Mouse (Mus musculus) midbrain, embryonic 16.5 days (tissue): ENCODE results near the gene Fermt2. TPM values are rescaled to one million over a fixed set of nuclear protein-coding genes. Genes with fewer than 3 reads are reported as not detected.

Experiments used
- ATAC-seq: fragments of 200-750 bp; cut with Nextera tagmentation; 2 replicates; pipeline ENCODE4 v1.8.0; 2017; ENCODE audit warnings: moderate TSS enrichment
- H3K27ac ChIP-seq: fragments of 300-500 bp; sonication (generic); 2 replicates; pipeline ENCODE4 v1.5.1; 2014; ENCODE audit warnings: mild to moderate bottlenecking, low read length, mixed read lengths
- H3K27me3 ChIP-seq: fragments of 300-500 bp; sonication (generic); 2 replicates; pipeline ENCODE4 v1.6.1; 2014; ENCODE audit warnings: low read depth, low read length, mixed read lengths; ENCODE audit not compliant: control insufficient read depth, insufficient read depth
- H3K36me3 ChIP-seq: fragments of 300-500 bp; sonication (generic); 2 replicates; pipeline ENCODE4 v1.6.1; 2014; ENCODE audit warnings: mild to moderate bottlenecking, low read length, moderate library complexity, mixed read lengths; ENCODE audit not compliant: control insufficient read depth, insufficient read depth
- H3K4me1 ChIP-seq: fragments of 300-500 bp; sonication (generic); 2 replicates; pipeline ENCODE4 v1.6.1; 2014; ENCODE audit warnings: mild to moderate bottlenecking, low read length, mixed read lengths; ENCODE audit not compliant: control insufficient read depth, insufficient read depth
- H3K4me2 ChIP-seq: fragments of 300-500 bp; sonication (generic); 2 replicates; pipeline ENCODE4 v1.6.1; 2014; ENCODE audit warnings: mild to moderate bottlenecking, low read length, mixed read lengths
- H3K4me3 ChIP-seq: fragments of 300-500 bp; sonication (generic); 2 replicates; pipeline ENCODE4 v1.5.1; 2014; ENCODE audit warnings: low read depth, mild to moderate bottlenecking, low read length, moderate library complexity, mixed read lengths
- H3K9ac ChIP-seq: fragments of 300-500 bp; sonication (generic); 2 replicates; pipeline ENCODE4 v1.6.1; 2014; ENCODE audit warnings: low read depth, low read length, mixed read lengths
- H3K9me3 ChIP-seq: fragments of 300-500 bp; sonication (generic); replicated peaks from 2 replicates; pipeline ENCODE4 v1.6.1; 2014; ENCODE audit warnings: mild to moderate bottlenecking, low read length, mixed read lengths; ENCODE audit not compliant: control insufficient read depth, poor library complexity, severe bottlenecking
- WGBS: fragments of 180-500 bp; shearing (Covaris S2); extraction: QIAGEN DNeasy Blood & Tissue Kit; methylation state at CpG from one replicate; pipeline ENCODE4 v1.1.7; 2014; 5-methylcytosine and 5-hydroxymethylcytosine counted together
- polyA plus RNA-seq: library from polyadenylated mRNA; unstranded; fragments of >200 nt; fragmentation: Nextera tagmentation; extraction: Ambion mirVana; gene quantifications from 2 replicates; pipeline ENCODE4 v1.2.1, GENCODE M21; 2015

Gene Fermt2
- polyA plus RNA-seq: 66.1 and 66.4 TPM in 2 replicates

GRCm38 (mm10) chr14:45529411-45530363, at the start of gene Fermt2:
TSS of gene Fermt2 (minus strand) at chr14:45530118.
- no peaks in the 10 kb centered on the region for H3K36me3 ChIP-seq
- peak within 1 kb of the TSS; percentile 85 for H3K9ac ChIP-seq
- H3K27me3 ChIP-seq: no peaks in the 10 kb centered on the region
- peak within 1 kb of the TSS; percentile 88 for H3K4me3 ChIP-seq
- H3K4me2 ChIP-seq: peak within 1 kb of the TSS; percentile 66
- no peaks in the 10 kb centered on the region for H3K9me3 ChIP-seq
- H3K4me1 ChIP-seq: peaks cover 23% of the 10 kb centered on the region
- peak; percentile 87 for ATAC-seq
- peak within 1 kb of the TSS; percentile 91 for H3K27ac ChIP-seq
- under 1% methylated on average over 79 of the region's 126 CpGs for WGBS

DNA sequence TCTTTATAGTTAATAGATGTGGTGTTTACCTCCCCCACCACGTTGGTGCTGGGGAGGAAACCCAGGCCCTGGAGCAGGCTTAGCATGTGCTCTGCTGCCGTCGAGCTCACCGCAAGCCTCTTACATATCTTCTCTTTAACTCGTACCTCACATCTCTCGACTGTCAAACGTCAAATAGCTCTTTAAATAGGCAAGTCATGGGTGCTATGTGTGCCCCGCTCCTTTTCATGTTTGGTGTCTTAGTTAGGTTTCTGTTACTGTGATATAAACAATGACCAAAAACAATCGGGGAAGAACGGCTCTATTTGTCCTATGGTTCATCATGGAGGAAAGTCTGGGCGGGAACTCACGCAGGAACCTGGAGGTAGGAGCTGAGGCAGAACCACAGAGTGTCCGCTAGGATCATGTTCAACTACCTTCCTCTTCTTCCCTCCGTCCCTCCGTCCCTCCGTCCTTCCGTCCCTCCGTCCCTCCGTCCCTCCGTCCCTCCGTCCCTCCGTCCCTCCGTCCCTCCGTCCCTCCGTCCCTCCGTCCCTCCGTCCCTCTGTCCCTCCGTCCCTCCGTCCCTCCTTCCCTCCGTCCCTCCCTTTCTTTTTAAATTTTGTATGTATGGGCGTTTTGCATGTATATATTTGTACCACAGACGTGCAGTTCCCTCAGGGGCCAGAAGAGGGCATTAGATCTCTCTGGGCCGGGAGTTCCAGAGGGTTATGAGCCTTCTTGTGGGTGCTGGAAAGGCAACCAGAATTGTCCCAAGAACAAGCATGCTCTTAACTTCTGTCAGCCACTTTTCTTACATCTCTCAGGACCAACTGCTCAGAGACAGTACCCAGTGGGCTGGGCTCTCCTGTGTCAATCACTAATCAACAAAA, 36.4 kb upstream of the Fermt2 start:
- H3K4me3 ChIP-seq: peak overlapping the region; percentile 25
- H3K27me3 ChIP-seq: no peaks in the 10 kb centered on the region
- H3K9ac ChIP-seq: no peak overlapping the region
- H3K4me1 ChIP-seq: peaks cover 8% of the 10 kb centered on the region; the same call in 1 of the 2 replicates
- no peaks in the 10 kb centered on the region for H3K9me3 ChIP-seq
- peak overlapping the region; percentile 74; the same call in 1 of the 2 replicates for H3K27ac ChIP-seq
- peak overlapping the region; percentile 52 for H3K4me2 ChIP-seq
- no peaks in the 10 kb centered on the region for H3K36me3 ChIP-seq
- ATAC-seq: no peak
- 20% methylated on average over 28 of the region's 33 CpGs for WGBS

DNA sequence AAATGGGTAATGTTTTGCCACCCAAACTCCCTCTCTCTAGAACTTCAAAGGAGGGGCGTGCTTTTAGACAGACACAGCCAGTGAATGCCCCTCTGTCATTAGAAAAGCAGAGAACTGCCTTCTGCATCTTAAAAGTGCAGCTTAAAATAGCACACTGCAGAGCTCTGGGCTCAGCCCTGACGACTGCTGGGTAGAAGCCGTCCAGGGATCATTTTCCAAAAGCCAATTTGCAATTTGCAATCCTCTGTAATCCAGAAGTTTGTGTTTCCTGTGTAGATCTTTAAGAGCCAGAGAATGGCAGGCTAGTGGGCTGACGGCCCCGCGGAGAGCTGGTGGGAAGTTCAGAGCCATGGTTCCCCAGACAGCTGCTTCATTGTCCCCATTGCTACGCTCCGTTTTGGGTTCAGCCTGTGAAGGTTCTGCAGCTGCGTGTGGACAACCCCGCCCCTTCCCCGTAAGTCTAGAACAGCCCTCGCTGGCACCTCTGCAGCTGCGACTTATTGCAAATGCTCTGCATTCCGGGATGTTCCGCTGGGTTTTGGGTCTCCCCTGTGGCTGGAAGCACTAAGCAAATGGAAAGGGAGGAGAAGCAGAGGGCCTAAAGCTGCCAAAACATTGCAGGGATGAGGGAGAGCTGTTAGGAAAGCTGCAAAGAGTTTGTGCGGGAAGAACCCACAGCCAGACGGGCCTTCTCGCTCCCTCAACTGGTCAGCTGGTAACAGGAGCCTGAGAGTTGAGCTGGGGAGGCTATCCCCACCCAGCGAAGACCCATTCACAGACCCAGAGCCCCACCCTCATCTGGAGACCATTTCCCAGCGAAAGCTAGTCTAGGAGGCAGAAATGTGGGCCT, 35.5 kb upstream of the Fermt2 start:
- 7% methylated on average over 20 of the region's 20 CpGs for WGBS
- Histone ChIP-seq H3K9ac (peak overlapping the region; percentile 52; the same call in 1 of the 2 replicates), H3K27me3 (no peaks in the 10 kb centered on the region), H3K36me3 (no peaks in the 10 kb centered on the region), H3K4me1 (peaks cover 8% of the 10 kb centered on the region; the same call in 1 of the 2 replicates), H3K4me2 (peak overlapping the region; percentile 52), H3K27ac (peak overlapping the region; percentile 74), H3K4me3 (peak overlapping the region; percentile 20), H3K9me3 (no peaks in the 10 kb centered on the region)
- ATAC-seq: peak; percentile 74

- Histone ChIP-seq H3K4me3 (no peak overlapping the region), H3K9me3 (no peaks in the 10 kb centered on the region), H3K4me2 (no peak overlapping the region), H3K9ac (no peak overlapping the region), H3K4me1 (peaks cover 8% of the 10 kb centered on the region; the same call in 1 of the 2 replicates), H3K27ac (no peak overlapping the region), H3K36me3 (no peaks in the 10 kb centered on the region), H3K27me3 (no peaks in the 10 kb centered on the region)
- ATAC-seq: peak; percentile 69
- WGBS: 86% methylated on average over 1 of the region's 1 CpGs
These were observed 33.7 kb upstream of the Fermt2 start for GRCm38 (mm10) chr14:45563577-45563976.

DNA sequence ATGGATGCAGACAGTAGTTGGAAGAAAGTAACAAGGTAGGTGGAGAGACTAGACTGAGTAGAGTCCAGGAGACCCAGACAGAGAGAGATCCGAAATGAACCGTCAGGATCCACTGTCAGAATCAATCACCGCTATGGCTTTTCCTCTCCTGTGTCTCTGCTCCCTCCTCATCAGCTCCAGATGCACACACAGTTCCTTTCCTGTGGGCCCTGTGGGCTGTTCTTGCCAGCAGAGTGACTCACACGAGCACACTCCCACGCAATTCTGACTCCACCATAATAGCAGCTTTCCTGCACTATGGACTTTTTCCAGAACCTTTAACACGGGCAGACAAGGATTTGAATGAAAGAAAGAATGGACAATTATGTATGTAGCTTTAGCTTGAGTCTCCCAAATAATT, 31.8 kb upstream of the Fermt2 start:
- Histone ChIP-seq H3K4me2 (no peak overlapping the region), H3K27me3 (no peaks in the 10 kb centered on the region), H3K4me1 (peaks cover 8% of the 10 kb centered on the region; the same call in 1 of the 2 replicates), H3K4me3 (no peak overlapping the region), H3K27ac (no peak overlapping the region), H3K9me3 (no peaks in the 10 kb centered on the region), H3K9ac (no peak overlapping the region), H3K36me3 (no peaks in the 10 kb centered on the region)
- 88% methylated on average over 6 of the region's 6 CpGs for WGBS
- no peak for ATAC-seq

DNA sequence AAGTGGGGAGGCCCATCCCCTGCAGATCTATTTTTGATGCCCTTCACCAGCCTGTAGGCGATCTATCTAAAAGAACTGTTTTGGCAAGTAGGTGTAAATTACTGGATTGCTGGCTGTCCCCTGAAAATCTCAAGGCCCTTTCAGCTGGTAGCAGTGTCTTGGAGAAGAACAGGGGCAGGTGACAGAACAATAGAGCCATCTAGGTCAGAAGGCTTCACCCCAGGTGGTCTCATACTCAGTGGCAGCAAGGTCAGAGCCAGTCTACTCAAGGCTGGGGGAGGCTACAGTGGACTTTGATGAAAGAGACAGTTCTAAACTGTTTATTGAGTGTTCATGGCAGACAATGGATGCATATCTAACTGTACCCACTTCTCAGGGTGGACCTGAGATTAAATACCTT, 29.1 kb upstream of the Fermt2 start:
- 100% methylated on average over 1 of the region's 1 CpGs for WGBS
- no peaks in the 10 kb centered on the region for H3K36me3 ChIP-seq
- H3K4me1 ChIP-seq: no peaks in the 10 kb centered on the region
- no peak overlapping the region for H3K9ac ChIP-seq
- H3K27ac ChIP-seq: no peak overlapping the region
- no peak for ATAC-seq
- no peak overlapping the region for H3K4me3 ChIP-seq
- H3K27me3 ChIP-seq: no peaks in the 10 kb centered on the region
- no peaks in the 10 kb centered on the region; the same call in 1 of the 2 replicates for H3K9me3 ChIP-seq
- H3K4me2 ChIP-seq: no peak overlapping the region

- Histone ChIP-seq H3K27ac (no peak overlapping the region), H3K9me3 (no peaks in the 10 kb centered on the region; the same call in 1 of the 2 replicates), H3K9ac (no peak overlapping the region), H3K4me3 (no peak overlapping the region), H3K27me3 (no peaks in the 10 kb centered on the region), H3K4me1 (no peaks in the 10 kb centered on the region), H3K36me3 (no peaks in the 10 kb centered on the region), H3K4me2 (no peak overlapping the region)
- ATAC-seq: no peak
- WGBS: 91% methylated on average over 6 of the region's 6 CpGs
These were observed 24.4 kb upstream of the Fermt2 start for GRCm38 (mm10) chr14:45554336-45554735.

GRCm38 (mm10) chr14:45553854-45554253, 23.9 kb upstream of the Fermt2 start:
- no peak overlapping the region for H3K4me2 ChIP-seq
- H3K9ac ChIP-seq: no peak overlapping the region
- ATAC-seq: no peak
- H3K27me3 ChIP-seq: no peaks in the 10 kb centered on the region
- H3K9me3 ChIP-seq: no peaks in the 10 kb centered on the region; the same call in 1 of the 2 replicates
- no peak overlapping the region for H3K4me3 ChIP-seq
- H3K36me3 ChIP-seq: no peaks in the 10 kb centered on the region
- no peaks in the 10 kb centered on the region for H3K4me1 ChIP-seq
- 84% methylated on average over 2 of the region's 2 CpGs for WGBS
- no peak overlapping the region for H3K27ac ChIP-seq
